17 mouse cellular contexts compared by ENCODE assay signal in the genomic region with DNA sequence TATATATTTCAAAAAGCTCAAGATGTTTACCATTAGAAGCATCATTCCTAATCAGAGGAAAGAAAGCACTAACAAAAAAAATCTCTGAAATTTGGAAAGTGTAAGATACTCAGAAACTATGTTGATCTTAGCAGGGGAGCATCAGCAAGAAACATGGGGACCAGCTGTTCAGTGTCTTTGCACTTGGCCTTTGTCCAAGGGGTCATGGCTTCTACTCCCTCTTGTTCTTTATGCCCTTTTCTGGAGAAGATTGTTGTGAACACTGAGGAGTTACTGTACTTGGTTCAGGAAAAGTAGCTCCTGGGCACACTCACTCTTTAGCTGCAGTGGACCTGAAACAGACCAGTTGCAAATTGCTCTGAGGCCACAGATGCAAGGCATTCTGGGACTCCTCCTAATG.
A peak's percentile ranks its signal among the peaks of the same experiment; 100 is the strongest.
DNase-seq lines count a peak whose midpoint lies in the region; ATAC-seq lines count a peak whose summit lies in the region.
"Had no signal": no experiment of that assay in that cellular context is flagged by ENCODE, and none has a peak within 500 bp of the region (broad histone marks: within the 10 kb centered on the region; RNA-seq: fewer than 3 reads in every experiment).

No protein-coding gene starts in this region.

- no peaks in the 10 kb centered on the region for H3K4me1 ChIP-seq in lung, embryonic 16.5 days (replicated peaks; ENCODE audit: control insufficient read depth, insufficient read depth, low read length)
- H3K4me1 ChIP-seq: embryonic facial prominence, embryonic 12.5 days; forebrain, embryonic 15.5 days; heart, embryonic 13.5 days had no signal

- no peak overlapping the region for H3K4me2 ChIP-seq in lung, embryonic 16.5 days (ENCODE audit: low read depth, low read length)
- H3K4me2 ChIP-seq: embryonic facial prominence, embryonic 12.5 days; forebrain, embryonic 15.5 days; heart, embryonic 13.5 days had no signal

- H3K27me3 ChIP-seq in lung, embryonic 16.5 days (ENCODE audit: control insufficient read depth, insufficient read depth, low read depth, low read length): no peaks in the 10 kb centered on the region
- H3K27me3 ChIP-seq: embryonic facial prominence, embryonic 12.5 days; forebrain, embryonic 15.5 days; heart, embryonic 13.5 days had no signal

- peak; percentile 81 for ATAC-seq in lung, embryonic 16.5 days (ENCODE audit: low read depth)
- ATAC-seq: forebrain, embryonic 15.5 days had no signal

- no peaks in the 10 kb centered on the region for H3K36me3 ChIP-seq in lung, embryonic 16.5 days (ENCODE audit: control insufficient read depth, insufficient read depth, low read length)
- H3K36me3 ChIP-seq: embryonic facial prominence, embryonic 12.5 days; forebrain, embryonic 15.5 days; heart, embryonic 13.5 days had no signal

- peak; percentile 17 for DNase-seq in kidney, postnatal 14 days
- DNase-seq in kidney, adult 8-10 months: no peak
- DNase-seq in lung, adult 18-20 months: no peak
- peak; percentile 40 for DNase-seq in lung, postnatal 10 days
- DNase-seq in lung, postnatal 4 days: peak; percentile 6 to 27
- DNase-seq in layer of hippocampus, postnatal 25 days (ENCODE audit: extremely low spot score in 1 of 2, low spot score in 1 of 2): no peak
- DNase-seq: adrenal gland, postnatal 10 days; cerebellum, adult 11 months; cerebellum, adult 8-10 months; cerebellum, postnatal 14 days; gastrocnemius, postnatal 36 days; heart, adult 11 months; heart, postnatal 36 days had no signal

- H3K9ac ChIP-seq in lung, embryonic 16.5 days (ENCODE audit: low read length): no peak overlapping the region
- H3K9ac ChIP-seq: embryonic facial prominence, embryonic 12.5 days; forebrain, embryonic 15.5 days; heart, embryonic 13.5 days had no signal

- H3K4me3 ChIP-seq in lung, embryonic 16.5 days (ENCODE audit: low read length): no peak overlapping the region
- H3K4me3 ChIP-seq: embryonic facial prominence, embryonic 12.5 days; forebrain, embryonic 15.5 days; heart, embryonic 13.5 days had no signal

- no peak overlapping the region for H3K27ac ChIP-seq in lung, embryonic 16.5 days (ENCODE audit: low read length)
- H3K27ac ChIP-seq: embryonic facial prominence, embryonic 12.5 days; forebrain, embryonic 15.5 days; heart, embryonic 13.5 days had no signal

- no peaks in the 10 kb centered on the region for H3K9me3 ChIP-seq in lung, embryonic 16.5 days (ENCODE audit: control insufficient read depth, low read length)
- H3K9me3 ChIP-seq: embryonic facial prominence, embryonic 12.5 days; forebrain, embryonic 15.5 days; heart, embryonic 13.5 days had no signal

Comparison
In these comparisons a context has a peak if more than half of its experiments do, and no peak if none do; other contexts are left out.
1. DNase-seq: peak in kidney, postnatal 14 days (single experiment), lung, postnatal 10 days (single experiment) and lung, postnatal 4 days (2 of 2); none in kidney, adult 8-10 months (0 of 2), lung, adult 18-20 months (0 of 2) and layer of hippocampus, postnatal 25 days (0 of 2).